Mouse (Mus musculus) liver, postnatal 0 days (tissue): Measurements from ENCODE around the gene Gm17545. TPM values are rescaled to one million over a fixed set of nuclear protein-coding genes. Genes with fewer than 3 reads are reported as not detected.

ENCODE experiments used
- ATAC-seq: fragments of 200-750 bp; cut with Nextera tagmentation; 2 replicates; pipeline ENCODE4 v1.8.0; 2017; ENCODE audit warnings: mild to moderate bottlenecking, moderate library complexity
- DNase-seq: peaks from one replicate; pipeline ENCODE4 v3.0.0-alpha.2; 2016
- H3K27ac ChIP-seq: fragments of 300-500 bp; sonication (generic); 2 replicates; pipeline ENCODE4 v1.5.1; 2014; ENCODE audit warnings: antibody characterized with exemption, moderate library complexity, mild to moderate bottlenecking, low read depth
- H3K27me3 ChIP-seq: fragments of 300-500 bp; sonication (generic); 2 replicates; pipeline ENCODE4 v1.6.1; 2014; ENCODE audit warnings: low read length, control low read depth, mixed read lengths; ENCODE audit not compliant: insufficient read depth
- H3K36me3 ChIP-seq: fragments of 300-500 bp; sonication (generic); replicated peaks from 2 replicates; pipeline ENCODE4 v1.6.1; 2014; ENCODE audit warnings: mild to moderate bottlenecking, control low read depth, low read length, moderate library complexity, mixed read lengths; ENCODE audit not compliant: insufficient read depth
- H3K4me1 ChIP-seq: fragments of 300-500 bp; sonication (generic); 2 replicates; pipeline ENCODE4 v1.6.1; 2014; ENCODE audit warnings: antibody characterized with exemption, mild to moderate bottlenecking, control low read depth; ENCODE audit not compliant: insufficient read depth
- H3K4me2 ChIP-seq: fragments of 300-500 bp; sonication (generic); 2 replicates; pipeline ENCODE4 v1.6.1; 2014; ENCODE audit warnings: low read depth, mild to moderate bottlenecking, low read length, moderate library complexity, mixed read lengths
- H3K4me3 ChIP-seq: fragments of 300-500 bp; sonication (generic); 2 replicates; pipeline ENCODE4 v1.5.1; 2014; ENCODE audit warnings: low read depth, low read length
- H3K9ac ChIP-seq: fragments of 300-500 bp; sonication (generic); replicated peaks from 2 replicates; pipeline ENCODE4 v1.6.1; 2014; ENCODE audit warnings: mild to moderate bottlenecking, moderate library complexity
- H3K9me3 ChIP-seq: fragments of 300-500 bp; sonication (generic); 2 replicates; pipeline ENCODE4 v1.6.1; 2016; ENCODE audit warnings: mild to moderate bottlenecking, control low read depth, low read length, mixed read lengths
- CTCF ChIP-seq: sonication (generic); IDR thresholded peaks from 2 replicates; pipeline ENCODE4 v1.5.1; 2016; ENCODE audit warnings: antibody characterized with exemption, low read depth
- EP300 ChIP-seq: IDR thresholded peaks from 2 replicates; pipeline ENCODE4 v1.6.1; 2016; ENCODE audit warnings: antibody characterized with exemption, low read depth, mild to moderate bottlenecking
- WGBS: fragments of 180-500 bp; shearing (Covaris S2); extraction: QIAGEN DNeasy Blood & Tissue Kit; methylation state at CpG from one replicate; pipeline ENCODE4 v1.1.7; 2014; ENCODE audit not compliant: insufficient replicate concordance; 5-methylcytosine and 5-hydroxymethylcytosine counted together
- polyA plus RNA-seq: library from polyadenylated mRNA; unstranded; fragments of >200 nt; fragmentation: Nextera tagmentation; extraction: Ambion mirVana; gene quantifications from 2 replicates; pipeline ENCODE4 v1.2.1, GENCODE M21; 2015

Gm17545 gene
- polyA plus RNA-seq, 1 experiment from 2014 or later: not detected

- H3K36me3 ChIP-seq: no peaks in the 10 kb centered on the region
- no peak overlapping the region for H3K27ac ChIP-seq
- H3K4me3 ChIP-seq: no peak overlapping the region
- peaks cover 3% of the 10 kb centered on the region; the same call in 1 of the 2 replicates for H3K4me1 ChIP-seq
- no peak overlapping the region for H3K4me2 ChIP-seq
- H3K9ac ChIP-seq: no peak overlapping the region
- no peaks in the 10 kb centered on the region for H3K9me3 ChIP-seq
- 60% methylated on average over 3 of the region's 3 CpGs for WGBS
- H3K27me3 ChIP-seq: no peaks in the 10 kb centered on the region
- DNase-seq: no peak
- no peak for TF ChIP-seq EP300
- no peak for TF ChIP-seq CTCF
- no peak for ATAC-seq
Measured at GRCm38 (mm10) chr9:22416187-22416586, 37.9 kb upstream of the Gm17545 start.

- TF ChIP-seq CTCF: no peak
- Histone ChIP-seq H3K4me2 (no peak overlapping the region; the same call in 1 of the 2 replicates), H3K36me3 (no peaks in the 10 kb centered on the region), H3K9ac (no peak overlapping the region), H3K4me1 (no peaks in the 10 kb centered on the region), H3K27me3 (no peaks in the 10 kb centered on the region), H3K27ac (no peak overlapping the region), H3K9me3 (no peaks in the 10 kb centered on the region), H3K4me3 (no peak overlapping the region)
- ATAC-seq: no peak
- WGBS: 49% methylated on average over 6 of the region's 6 CpGs
- no peak for DNase-seq
Measured at GRCm38 (mm10) chr9:22417547-22417946, 36.5 kb upstream of the Gm17545 start.

- H3K4me1 ChIP-seq: no peaks in the 10 kb centered on the region
- H3K9me3 ChIP-seq: no peaks in the 10 kb centered on the region
- no peak overlapping the region for H3K4me2 ChIP-seq
- no peak overlapping the region for H3K4me3 ChIP-seq
- no peak for ATAC-seq
- TF ChIP-seq EP300: no peak
- no peak for TF ChIP-seq CTCF
- no peaks in the 10 kb centered on the region for H3K27me3 ChIP-seq
- no peak for DNase-seq
- no peaks in the 10 kb centered on the region for H3K36me3 ChIP-seq
- no peak overlapping the region for H3K9ac ChIP-seq
- 76% methylated on average over 3 of the region's 3 CpGs for WGBS
- no peak overlapping the region for H3K27ac ChIP-seq
Measured at GRCm38 (mm10) chr9:22419877-22420276, 34.2 kb upstream of the Gm17545 start.

GRCm38 (mm10) chr9:22420491-22420890 is 33.6 kb upstream of the Gm17545 start:
- Histone ChIP-seq H3K9ac (no peak overlapping the region), H3K27me3 (no peaks in the 10 kb centered on the region), H3K4me2 (no peak overlapping the region), H3K27ac (no peak overlapping the region), H3K4me1 (no peaks in the 10 kb centered on the region), H3K9me3 (no peaks in the 10 kb centered on the region), H3K36me3 (no peaks in the 10 kb centered on the region), H3K4me3 (no peak overlapping the region)
- 48% methylated on average over 7 of the region's 7 CpGs for WGBS
- DNase-seq (no peak), ATAC-seq (no peak)
- TF ChIP-seq EP300 (no peak), CTCF (no peak)

- ATAC-seq (no peak), DNase-seq (no peak)
- no peak overlapping the region for H3K4me3 ChIP-seq
- H3K27me3 ChIP-seq: no peaks in the 10 kb centered on the region
- no peak overlapping the region for H3K4me2 ChIP-seq
- no peaks in the 10 kb centered on the region for H3K9me3 ChIP-seq
- no peak overlapping the region for H3K27ac ChIP-seq
- H3K9ac ChIP-seq: no peak overlapping the region
- H3K36me3 ChIP-seq: no peaks in the 10 kb centered on the region
- WGBS: 59% methylated on average over 1 of the region's 1 CpGs
- TF ChIP-seq CTCF (no peak), EP300 (no peak)
- H3K4me1 ChIP-seq: no peaks in the 10 kb centered on the region
Measured at GRCm38 (mm10) chr9:22422559-22422958, 31.5 kb upstream of the Gm17545 start.

- Histone ChIP-seq H3K4me1 (peaks cover 4% of the 10 kb centered on the region), H3K27me3 (no peaks in the 10 kb centered on the region), H3K4me2 (no peak overlapping the region), H3K9me3 (no peaks in the 10 kb centered on the region), H3K27ac (no peak overlapping the region), H3K36me3 (no peaks in the 10 kb centered on the region), H3K4me3 (no peak overlapping the region), H3K9ac (no peak overlapping the region)
- DNase-seq (no peak), ATAC-seq (no peak)
- TF ChIP-seq CTCF (no peak), EP300 (no peak)
- 67% methylated on average over 1 of the region's 1 CpGs for WGBS
Measured at GRCm38 (mm10) chr9:22423507-22423906, 30.6 kb upstream of the Gm17545 start.

- Histone ChIP-seq H3K4me1 (peaks cover 10% of the 10 kb centered on the region), H3K36me3 (no peaks in the 10 kb centered on the region), H3K27me3 (no peaks in the 10 kb centered on the region), H3K9ac (0 out of 2 replicates have a peak overlapping the region, but pooled peaks have one; percentile 16), H3K27ac (no peak overlapping the region), H3K4me2 (no peak overlapping the region), H3K4me3 (no peak overlapping the region), H3K9me3 (no peaks in the 10 kb centered on the region)
- WGBS: 58% methylated on average over 10 of the region's 10 CpGs
- no peak for DNase-seq
- no peak for ATAC-seq
- TF ChIP-seq CTCF (no peak), EP300 (no peak)
Measured at GRCm38 (mm10) chr9:22424196-22424595, 29.9 kb upstream of the Gm17545 start.
